Mouse (Mus musculus) stomach, postnatal 0 days (tissue): Measurements from ENCODE around the gene 2810408A11Rik.

Experiments
- CTCF ChIP-seq: IDR thresholded peaks from 2 replicates; pipeline ENCODE4 v1.5.1; 2016; ENCODE audit warnings: antibody characterized with exemption, low read depth, mild to moderate bottlenecking, moderate library complexity
- EP300 ChIP-seq: optimal IDR thresholded peaks from 2 replicates; pipeline ENCODE3; 2016; ENCODE audit warnings: antibody characterized with exemption

GRCm38 (mm10) chr11:69922796-69923195, 22.0 kb upstream of the 2810408A11Rik start:
- TF ChIP-seq CTCF (no peak), EP300 (no peak)
